Mouse (Mus musculus) stomach, postnatal 0 days (tissue): ENCODE data around the gene Gm4869.

Experiments used
- CTCF ChIP-seq: IDR thresholded peaks from 2 replicates; pipeline ENCODE4 v1.5.1; 2016; ENCODE audit warnings: antibody characterized with exemption, low read depth, mild to moderate bottlenecking, moderate library complexity
- EP300 ChIP-seq: optimal IDR thresholded peaks from 2 replicates; pipeline ENCODE3; 2016; ENCODE audit warnings: antibody characterized with exemption

- peak; percentile 74 for TF ChIP-seq CTCF
- no peak for TF ChIP-seq EP300
Measured at GRCm38 (mm10) chr5:140411339-140411738, 34.1 kb upstream of the Gm4869 start.
